Mouse (Mus musculus): ENCODE measurements at regions not wholly inside any gene's neighbourhood (a gene's known extent, or its start where the extent isn't known, plus 50 kb on each side); places are given as distances from the start of the nearest gene placed in this dataset.

- no peaks in the 10 kb centered on the region for H3K27me3 ChIP-seq (ENCODE audit: control insufficient read depth, insufficient read depth, low read length)
- ATAC-seq (ENCODE audit: insufficient read depth, low FRiP score): no peak
These were observed 311.0 kb upstream of the Fbxo33 start for GRCm38 (mm10) chr12:59530521-59530920.

GRCm38 (mm10) chr12:59523368-59523767 lies 303.8 kb upstream of the Fbxo33 start:
- no peak for ATAC-seq (ENCODE audit: insufficient read depth, low FRiP score)
- WGBS: 75% methylated on average over 2 of the region's 2 CpGs
- no peaks in the 10 kb centered on the region for H3K9me3 ChIP-seq (replicated peaks; ENCODE audit: control insufficient read depth, low read length)
- H3K27me3 ChIP-seq (ENCODE audit: control insufficient read depth, insufficient read depth, low read length): no peaks in the 10 kb centered on the region
- H3K9ac ChIP-seq (ENCODE audit: low read length): no peak overlapping the region
- no peak overlapping the region for H3K4me3 ChIP-seq (replicated peaks; ENCODE audit: low read length)
- no peak overlapping the region for H3K4me2 ChIP-seq (ENCODE audit: low read depth, low read length)
- no peaks in the 10 kb centered on the region for H3K4me1 ChIP-seq (ENCODE audit: control insufficient read depth, insufficient read depth, low read length)
- H3K27ac ChIP-seq (ENCODE audit: low read length): no peak overlapping the region
- H3K36me3 ChIP-seq (ENCODE audit: control insufficient read depth, insufficient read depth, low read length): no peaks in the 10 kb centered on the region

More at GRCm38 (mm10) chr12:59530521-59530920, 311.0 kb upstream of the Fbxo33 start:
- Histone ChIP-seq H3K27ac (ENCODE audit: low read length) (no peak overlapping the region), H3K4me3 (replicated peaks; ENCODE audit: low read length) (no peak overlapping the region), H3K9ac (ENCODE audit: low read length) (no peak overlapping the region), H3K4me2 (ENCODE audit: low read depth, low read length) (no peak overlapping the region), H3K4me1 (ENCODE audit: control insufficient read depth, insufficient read depth, low read length) (no peaks in the 10 kb centered on the region), H3K9me3 (replicated peaks; ENCODE audit: control insufficient read depth, low read length) (no peaks in the 10 kb centered on the region), H3K36me3 (ENCODE audit: control insufficient read depth, insufficient read depth, low read length) (no peaks in the 10 kb centered on the region)
- WGBS: 66% methylated on average over 4 of the region's 4 CpGs

- Histone ChIP-seq H3K9me3 (replicated peaks; ENCODE audit: control insufficient read depth, low read length) (no peaks in the 10 kb centered on the region), H3K4me3 (replicated peaks; ENCODE audit: low read length) (no peak overlapping the region), H3K9ac (ENCODE audit: low read length) (no peak overlapping the region), H3K4me2 (ENCODE audit: low read depth, low read length) (no peak overlapping the region), H3K4me1 (ENCODE audit: control insufficient read depth, insufficient read depth, low read length) (no peaks in the 10 kb centered on the region), H3K36me3 (ENCODE audit: control insufficient read depth, insufficient read depth, low read length) (no peaks in the 10 kb centered on the region), H3K27me3 (ENCODE audit: control insufficient read depth, insufficient read depth, low read length) (no peaks in the 10 kb centered on the region), H3K27ac (ENCODE audit: low read length) (no peak overlapping the region)
- no peak for ATAC-seq (ENCODE audit: insufficient read depth, low FRiP score)
- 81% methylated on average over 3 of the region's 3 CpGs for WGBS
These were observed 302.4 kb upstream of the Fbxo33 start for GRCm38 (mm10) chr12:59521946-59522345.

GRCm38 (mm10) chr12:59509857-59510256 lies 290.3 kb upstream of the Fbxo33 start:
- H3K27me3 ChIP-seq (ENCODE audit: control insufficient read depth, insufficient read depth, low read length): no peaks in the 10 kb centered on the region
- WGBS: 84% methylated on average over 4 of the region's 4 CpGs
- H3K9ac ChIP-seq (ENCODE audit: low read length): no peak overlapping the region
- H3K4me3 ChIP-seq (replicated peaks; ENCODE audit: low read length): no peak overlapping the region
- no peaks in the 10 kb centered on the region for H3K36me3 ChIP-seq (ENCODE audit: control insufficient read depth, insufficient read depth, low read length)
- no peak for ATAC-seq (ENCODE audit: insufficient read depth, low FRiP score)
- no peak overlapping the region for H3K4me2 ChIP-seq (ENCODE audit: low read depth, low read length)
- no peak overlapping the region for H3K27ac ChIP-seq (ENCODE audit: low read length)
- no peaks in the 10 kb centered on the region for H3K4me1 ChIP-seq (ENCODE audit: control insufficient read depth, insufficient read depth, low read length)
- no peaks in the 10 kb centered on the region for H3K9me3 ChIP-seq (replicated peaks; ENCODE audit: control insufficient read depth, low read length)

- no peak overlapping the region for H3K4me2 ChIP-seq (ENCODE audit: low read depth, low read length)
- ATAC-seq (ENCODE audit: insufficient read depth, low FRiP score): no peak
- H3K4me3 ChIP-seq (replicated peaks; ENCODE audit: low read length): no peak overlapping the region
- H3K4me1 ChIP-seq (ENCODE audit: control insufficient read depth, insufficient read depth, low read length): no peaks in the 10 kb centered on the region
- H3K27me3 ChIP-seq (ENCODE audit: control insufficient read depth, insufficient read depth, low read length): no peaks in the 10 kb centered on the region
- H3K9ac ChIP-seq (ENCODE audit: low read length): no peak overlapping the region
- no peak overlapping the region for H3K27ac ChIP-seq (ENCODE audit: low read length)
- WGBS: 72% methylated on average over 2 of the region's 2 CpGs
- H3K36me3 ChIP-seq (ENCODE audit: control insufficient read depth, insufficient read depth, low read length): no peaks in the 10 kb centered on the region
- H3K9me3 ChIP-seq (replicated peaks; ENCODE audit: control insufficient read depth, low read length): no peaks in the 10 kb centered on the region
These were observed 289.6 kb upstream of the Fbxo33 start for GRCm38 (mm10) chr12:59509175-59509574.

- ATAC-seq (ENCODE audit: insufficient read depth, low FRiP score): no peak
- Histone ChIP-seq H3K4me2 (ENCODE audit: low read depth, low read length) (no peak overlapping the region), H3K4me1 (ENCODE audit: control insufficient read depth, insufficient read depth, low read length) (no peaks in the 10 kb centered on the region), H3K36me3 (ENCODE audit: control insufficient read depth, insufficient read depth, low read length) (no peaks in the 10 kb centered on the region), H3K4me3 (replicated peaks; ENCODE audit: low read length) (no peak overlapping the region), H3K9me3 (replicated peaks; ENCODE audit: control insufficient read depth, low read length) (no peaks in the 10 kb centered on the region), H3K9ac (ENCODE audit: low read length) (no peak overlapping the region), H3K27ac (ENCODE audit: low read length) (no peak overlapping the region), H3K27me3 (ENCODE audit: control insufficient read depth, insufficient read depth, low read length) (no peaks in the 10 kb centered on the region)
- 43% methylated on average over 1 of the region's 1 CpGs for WGBS
These were observed 287.9 kb upstream of the Fbxo33 start for GRCm38 (mm10) chr12:59507431-59507830.

- Histone ChIP-seq H3K27ac (ENCODE audit: low read length) (no peak overlapping the region), H3K4me2 (ENCODE audit: low read depth, low read length) (no peak overlapping the region), H3K36me3 (ENCODE audit: control insufficient read depth, insufficient read depth, low read length) (no peaks in the 10 kb centered on the region), H3K9me3 (replicated peaks; ENCODE audit: control insufficient read depth, low read length) (no peaks in the 10 kb centered on the region), H3K27me3 (ENCODE audit: control insufficient read depth, insufficient read depth, low read length) (no peaks in the 10 kb centered on the region), H3K9ac (ENCODE audit: low read length) (no peak overlapping the region), H3K4me3 (replicated peaks; ENCODE audit: low read length) (no peak overlapping the region), H3K4me1 (ENCODE audit: control insufficient read depth, insufficient read depth, low read length) (no peaks in the 10 kb centered on the region)
- ATAC-seq (ENCODE audit: insufficient read depth, low FRiP score): no peak
- 83% methylated on average over 1 of the region's 1 CpGs for WGBS
These were observed 277.9 kb upstream of the Fbxo33 start for GRCm38 (mm10) chr12:59497434-59497833.

GRCm38 (mm10) chr12:59488019-59488418 lies 268.5 kb upstream of the Fbxo33 start:
- WGBS: 61% methylated on average over 6 of the region's 6 CpGs

GRCm38 (mm10) chr12:59487507-59487906 lies 268.0 kb upstream of the Fbxo33 start:
- 78% methylated on average over 1 of the region's 1 CpGs for WGBS
- Histone ChIP-seq H3K36me3 (ENCODE audit: control insufficient read depth, insufficient read depth, low read length) (no peaks in the 10 kb centered on the region), H3K4me1 (ENCODE audit: control insufficient read depth, insufficient read depth, low read length) (no peaks in the 10 kb centered on the region), H3K27ac (ENCODE audit: low read length) (no peak overlapping the region), H3K9ac (ENCODE audit: low read length) (no peak overlapping the region), H3K4me3 (replicated peaks; ENCODE audit: low read length) (no peak overlapping the region), H3K4me2 (ENCODE audit: low read depth, low read length) (no peak overlapping the region), H3K9me3 (replicated peaks; ENCODE audit: control insufficient read depth, low read length) (no peaks in the 10 kb centered on the region), H3K27me3 (ENCODE audit: control insufficient read depth, insufficient read depth, low read length) (no peaks in the 10 kb centered on the region)
- ATAC-seq (ENCODE audit: insufficient read depth, low FRiP score): no peak

More at GRCm38 (mm10) chr12:59488019-59488418, 268.5 kb upstream of the Fbxo33 start:
- ATAC-seq (ENCODE audit: insufficient read depth, low FRiP score): no peak
- H3K4me2 ChIP-seq (ENCODE audit: low read depth, low read length): no peak overlapping the region
- H3K27me3 ChIP-seq (ENCODE audit: control insufficient read depth, insufficient read depth, low read length): no peaks in the 10 kb centered on the region
- no peak overlapping the region for H3K9ac ChIP-seq (ENCODE audit: low read length)
- no peaks in the 10 kb centered on the region for H3K9me3 ChIP-seq (replicated peaks; ENCODE audit: control insufficient read depth, low read length)
- no peaks in the 10 kb centered on the region for H3K4me1 ChIP-seq (ENCODE audit: control insufficient read depth, insufficient read depth, low read length)
- H3K4me3 ChIP-seq (replicated peaks; ENCODE audit: low read length): no peak overlapping the region
- no peaks in the 10 kb centered on the region for H3K36me3 ChIP-seq (ENCODE audit: control insufficient read depth, insufficient read depth, low read length)
- no peak overlapping the region for H3K27ac ChIP-seq (ENCODE audit: low read length)

All from stomach, embryonic 16.5 days (tissue).